Mouse (Mus musculus) adrenal gland, adult 10 weeks (tissue): ENCODE results near the gene Gm16434. TPM values are rescaled to one million over a fixed set of nuclear protein-coding genes. Genes with fewer than 3 reads are reported as not detected.

Experiments used
- polyA plus RNA-seq: library from polyadenylated mRNA; stranded (reverse); fragments of 350-450 nt; fragmentation: Illumina TruSeq; extraction: RNeasy Lipid Tissue Mini Kit (QIAGEN cat#74804); gene quantifications from one replicate; pipeline ENCODE4 v1.2.3, GENCODE M21; 2014; ENCODE audit warnings: low read depth, low replicate concordance

The Gm16434 gene
- polyA plus RNA-seq = not detected

DNA sequence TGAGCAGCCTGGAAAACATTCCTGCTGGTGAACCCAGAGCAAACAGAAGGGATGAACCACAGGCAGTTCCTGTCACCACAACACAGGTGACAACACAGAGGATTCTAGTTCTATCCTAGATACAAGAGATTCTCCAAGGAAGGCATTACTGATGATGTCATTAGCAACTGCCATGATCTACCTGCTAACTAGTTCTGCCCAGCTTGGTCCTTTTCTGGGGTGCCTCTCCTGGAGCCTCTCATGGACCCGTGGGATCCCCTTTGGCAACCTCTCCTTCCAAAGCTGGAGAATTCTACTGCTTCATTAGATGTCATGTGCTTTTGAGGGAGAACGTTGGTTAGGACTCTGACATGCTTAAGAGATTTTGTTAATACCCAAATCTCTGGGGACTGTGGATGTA lies at the start of gene Gm16434:
TSS of gene Gm16434 (minus strand) at position 101 of the 400 bp plus-strand sequence.

DNA sequence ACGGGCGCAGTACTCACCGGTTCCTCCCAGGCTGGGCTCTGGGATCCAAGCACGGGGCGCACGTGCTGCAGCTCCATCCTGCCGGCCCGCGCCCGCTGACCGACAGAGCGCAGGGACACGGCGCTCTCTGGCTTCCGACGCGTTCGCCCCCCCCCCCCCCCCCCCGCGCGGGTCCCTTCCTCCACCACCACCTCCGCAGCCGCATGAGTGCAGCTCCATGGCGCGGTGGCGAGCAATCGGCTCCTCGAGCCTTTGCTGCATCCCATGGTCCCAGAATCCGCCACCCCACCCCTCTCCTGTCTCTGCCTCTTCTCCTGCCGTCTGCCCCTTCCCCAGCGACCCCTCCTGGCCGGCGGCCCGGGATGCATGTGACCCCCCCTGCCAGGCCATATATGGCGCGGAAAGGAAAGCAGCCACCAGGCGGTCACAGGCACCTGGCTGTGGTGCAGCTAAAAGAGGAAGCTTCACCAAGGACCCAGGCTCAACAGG lies 19.8 kb downstream of the Gm16434 start, which contains the start of gene Gm3512:
TSS of gene Gm3512 (minus strand) at position 51 of the 489 bp plus-strand sequence.

Other genes with a start within 250 kb of the Gm16434 start
- gene Gm6356, start 220.7 kb downstream of the Gm16434 start, polyA plus RNA-seq = not detected
- not detected for gene Gm10406, start 167.1 kb downstream of the Gm16434 start, polyA plus RNA-seq
- gene Gm3685, start 149.6 kb downstream of the Gm16434 start, polyA plus RNA-seq = not detected
- gene Gm3696, start 93.9 kb downstream of the Gm16434 start, polyA plus RNA-seq = 0.87 TPM
- gene Gm6676, start 69.1 kb downstream of the Gm16434 start, polyA plus RNA-seq = not detected
- gene Gm3512, start 20.0 kb downstream of the Gm16434 start, polyA plus RNA-seq = 2.0 TPM
- gene Gm3727, start 70.2 kb upstream of the Gm16434 start, polyA plus RNA-seq = not detected
- gene Gm3739, start 120.5 kb upstream of the Gm16434 start, polyA plus RNA-seq = not detected
- not detected for gene Gm5797, start 137.9 kb upstream of the Gm16434 start, polyA plus RNA-seq
- gene Gm8374, start 170.6 kb upstream of the Gm16434 start, polyA plus RNA-seq = not detected